9 mouse cellular contexts compared by ENCODE assay signal in the genomic region with DNA sequence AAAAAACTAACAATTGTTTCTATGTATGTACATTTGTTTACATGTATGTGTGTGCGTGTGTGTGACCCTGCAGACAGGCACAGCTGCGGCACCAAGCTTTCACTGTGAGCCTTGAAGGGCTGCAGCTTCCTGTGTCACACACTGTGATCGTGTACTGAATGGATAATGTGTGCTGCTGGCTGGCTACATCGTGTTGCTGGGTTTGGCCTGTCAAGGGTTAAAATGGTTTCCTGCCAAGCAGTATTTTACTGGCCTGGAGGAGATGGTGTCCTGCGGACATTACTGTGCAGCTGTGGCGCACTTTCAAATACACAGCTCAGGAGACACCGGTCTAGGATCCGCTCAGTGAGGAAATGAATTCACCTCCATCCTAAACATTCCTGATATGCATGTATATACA. TPM values are rescaled to one million over a fixed set of nuclear protein-coding genes. Genes with fewer than 3 reads are reported as not detected.
A peak's percentile ranks its signal among the peaks of the same experiment; 100 is the strongest.
DNase-seq lines count a peak whose midpoint lies in the region; ATAC-seq and TF ChIP-seq lines count a peak whose summit lies in the region.
"Had no signal": no experiment of that assay in that cellular context is flagged by ENCODE, and none has a peak within 500 bp of the region (broad histone marks: within the 10 kb centered on the region; RNA-seq: fewer than 3 reads in every experiment).

No protein-coding gene starts in this region.

- DNase-seq in lung, embryonic 14.5 days: peak; percentile 86
- DNase-seq in lung, postnatal 36 days: no peak
- DNase-seq in embryo, embryonic 11 days: peak; percentile 62
- DNase-seq in neural tube, embryonic 10.5 days (ENCODE audit: extremely low spot score, low spot score): peak; percentile 35
- DNase-seq in urinary bladder, adult 2 months (ENCODE audit: low spot score): no peak
- DNase-seq in adrenal gland, postnatal 10 days: no peak
- no peak for DNase-seq in thymus, postnatal 25 days

- H3K4me3 ChIP-seq in lung, embryonic 14.5 days (ENCODE audit: low read depth, low read length): no peak overlapping the region
- no peak overlapping the region for H3K4me3 ChIP-seq in intestine, embryonic 16.5 days (ENCODE audit: low read length)

- WGBS in lung, embryonic 14.5 days: 31% methylated on average over 8 of the region's 8 CpGs
- 33% methylated on average over 8 of the region's 8 CpGs for WGBS in intestine, embryonic 16.5 days

- H3K9ac ChIP-seq in lung, embryonic 14.5 days: no peak overlapping the region
- no peak overlapping the region for H3K9ac ChIP-seq in intestine, embryonic 16.5 days (ENCODE audit: low read depth, low read length)

- 0 out of 2 replicates have a peak, but pooled peaks cover 3% of the 10 kb centered on the region for H3K36me3 ChIP-seq in lung, embryonic 14.5 days (ENCODE audit: insufficient read depth)
- H3K36me3 ChIP-seq in intestine, embryonic 16.5 days (ENCODE audit: control insufficient read depth, insufficient read depth, low read length): peaks cover 8% of the 10 kb centered on the region; the same call in 1 of the 2 replicates

- H3K4me1 ChIP-seq in lung, embryonic 14.5 days (ENCODE audit: insufficient read depth): no peaks in the 10 kb centered on the region
- no peaks in the 10 kb centered on the region for H3K4me1 ChIP-seq in intestine, embryonic 16.5 days (ENCODE audit: control insufficient read depth, insufficient read depth, low read length)

- no peaks in the 10 kb centered on the region for H3K27me3 ChIP-seq in lung, embryonic 14.5 days (ENCODE audit: insufficient read depth, low read length)
- no peaks in the 10 kb centered on the region for H3K27me3 ChIP-seq in intestine, embryonic 16.5 days (replicated peaks; ENCODE audit: control insufficient read depth, insufficient read depth, low read length)

- H3K27ac ChIP-seq in lung, embryonic 14.5 days (ENCODE audit: low read depth): no peak overlapping the region
- no peak overlapping the region; the same call in 1 of the 2 replicates for H3K27ac ChIP-seq in intestine, embryonic 16.5 days (ENCODE audit: low read length)

- no peak for TF ChIP-seq CTCF in lung, embryonic 14.5 days (IDR thresholded peaks at IDR 0.05; ENCODE audit: low read depth)

- peak; percentile 92 for ATAC-seq in lung, embryonic 14.5 days (ENCODE audit: insufficient read depth)
- ATAC-seq in intestine, embryonic 16.5 days: peak; percentile 68

- H3K9me3 ChIP-seq in lung, embryonic 14.5 days (ENCODE audit: low read depth, low read length): peaks cover 17% of the 10 kb centered on the region; the same call in 1 of the 2 replicates
- H3K9me3 ChIP-seq in intestine, embryonic 16.5 days (ENCODE audit: control insufficient read depth, low read length): peaks cover 10% of the 10 kb centered on the region

- H3K4me2 ChIP-seq in lung, embryonic 14.5 days: no peak overlapping the region
- no peak overlapping the region for H3K4me2 ChIP-seq in intestine, embryonic 16.5 days (ENCODE audit: low read depth, low read length)

RNA-seq across cellular contexts. Expression of a gene that starts 3.7 kb away (rescaled TPM):
- polyA plus RNA-seq in lung, embryonic 14.5 days (2014; fragmentation: Nextera tagmentation; extraction: Ambion mirVana): 4.7 and 5.6 TPM in 2 replicates
- polyA plus RNA-seq in intestine, embryonic 16.5 days (2015; fragmentation: Nextera tagmentation; extraction: Ambion mirVana): 10.6 and 11.1 TPM in 2 replicates
- 3.9 and 5.6 TPM in 2 replicates for polyA plus RNA-seq in urinary bladder, adult 2 months (2012; rRNA removed)
- 10 to 100 TPM; 31.5 to 34.2 TPM for total RNA-seq in adrenal gland, postnatal 10 days (2021)
- total RNA-seq: MEL had no signal

Comparison
In these comparisons a context has a peak if more than half of its experiments do, and no peak if none do; other contexts are left out.
1. DNase-seq: peak in lung, embryonic 14.5 days (single experiment), embryo, embryonic 11 days (single experiment) and neural tube, embryonic 10.5 days (single experiment); none in lung, postnatal 36 days (single experiment), urinary bladder, adult 2 months (single experiment), adrenal gland, postnatal 10 days (single experiment) and thymus, postnatal 25 days (single experiment).